Mouse (Mus musculus) fibroblast of lung, adult 2 months (primary cell): Measurements from ENCODE around the gene Nr1h4.

Experiments
- DNase-seq: peaks from one replicate; pipeline ENCODE4 v3.0.0-alpha.2; 2011; ENCODE audit warnings: low read depth

Gene Nr1h4

DNA sequence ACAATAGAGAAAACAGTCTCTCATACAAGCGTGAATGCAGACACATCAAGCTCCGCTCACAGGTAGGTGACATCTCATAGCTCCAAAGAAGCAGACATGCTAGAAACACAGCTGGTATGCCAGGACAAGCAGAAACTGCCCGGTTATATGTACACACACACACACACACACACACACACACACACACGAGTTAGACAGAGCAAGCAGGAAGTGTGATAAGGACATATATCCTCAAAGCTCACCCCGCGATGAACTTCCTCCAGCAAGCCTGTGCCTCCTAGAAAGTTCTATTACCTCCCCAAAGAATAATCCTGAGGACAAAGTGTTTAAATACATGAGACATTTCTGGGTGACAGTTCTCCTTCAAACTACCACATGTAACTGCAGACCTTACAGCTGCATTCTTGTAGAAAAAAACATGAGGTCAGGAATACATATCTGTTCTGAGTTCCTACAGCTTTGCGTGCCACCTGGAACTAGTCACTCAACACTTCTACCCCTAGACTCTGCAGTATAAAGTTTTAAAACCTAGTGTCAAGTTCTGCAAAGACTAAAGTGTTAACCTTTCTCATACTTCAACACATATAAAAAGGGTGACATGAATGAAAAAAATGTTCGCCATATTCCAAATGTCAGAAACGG is 11.5 kb downstream of the Nr1h4 start:
- DNase-seq = no peak

DNA sequence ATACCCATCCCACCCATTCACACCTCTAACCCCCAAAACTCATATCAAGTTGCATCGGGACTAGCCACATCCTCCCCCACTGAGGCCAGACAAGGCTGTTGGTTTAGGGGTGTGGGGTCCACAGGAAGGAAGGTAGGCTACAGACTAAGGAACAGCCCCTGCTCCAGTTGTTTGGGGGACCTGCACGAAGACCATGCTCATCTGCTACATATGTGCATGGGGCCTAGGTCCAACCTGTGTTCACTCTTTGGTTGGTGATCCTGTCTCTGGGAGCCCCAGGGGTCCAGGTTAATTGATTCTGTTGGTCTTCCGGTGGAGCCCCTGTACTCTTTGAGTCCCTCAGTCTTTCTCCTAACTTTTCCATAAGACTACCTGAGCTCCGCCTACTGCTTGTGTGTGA is 13.0 kb downstream of the Nr1h4 start:
- DNase-seq = no peak

DNA sequence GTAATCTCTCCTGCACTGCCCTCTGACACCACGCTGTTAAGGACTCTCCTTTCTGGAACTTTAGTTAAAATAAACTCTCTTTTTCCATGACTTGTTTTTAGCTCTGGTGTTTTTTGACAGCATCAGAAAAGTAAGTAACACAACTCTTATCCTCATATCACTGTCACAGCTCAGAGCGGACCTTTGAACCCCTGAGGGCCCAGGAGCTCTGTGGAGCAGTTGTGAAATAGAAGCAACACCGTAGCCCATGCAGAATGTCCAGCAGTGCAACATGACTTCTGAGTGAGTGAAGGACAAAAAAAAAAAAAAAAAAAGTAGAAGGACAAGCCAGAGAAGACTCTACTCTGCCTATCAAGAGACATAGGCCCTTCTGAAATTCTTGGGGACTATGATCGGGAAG is 14.2 kb downstream of the Nr1h4 start:
- DNase-seq = no peak

DNA sequence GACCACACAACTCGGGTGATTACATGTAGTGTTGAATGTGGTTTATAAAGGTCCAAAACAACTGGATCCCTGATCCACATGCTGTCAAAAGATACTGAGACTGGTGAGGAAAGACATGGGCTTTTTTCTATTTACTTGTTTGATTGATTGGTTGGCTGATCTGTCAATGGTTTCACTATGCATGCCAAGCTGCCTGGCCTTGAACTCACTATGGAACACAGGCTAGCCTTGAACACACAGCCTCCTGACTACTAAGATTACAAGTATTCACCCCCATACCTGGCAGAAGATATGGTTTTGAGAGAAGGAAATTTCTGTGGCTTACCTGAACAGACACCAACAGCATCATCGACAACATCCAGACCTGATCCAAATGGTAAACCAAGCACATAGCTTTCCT is 15.0 kb downstream of the Nr1h4 start:
- no peak for DNase-seq

DNA sequence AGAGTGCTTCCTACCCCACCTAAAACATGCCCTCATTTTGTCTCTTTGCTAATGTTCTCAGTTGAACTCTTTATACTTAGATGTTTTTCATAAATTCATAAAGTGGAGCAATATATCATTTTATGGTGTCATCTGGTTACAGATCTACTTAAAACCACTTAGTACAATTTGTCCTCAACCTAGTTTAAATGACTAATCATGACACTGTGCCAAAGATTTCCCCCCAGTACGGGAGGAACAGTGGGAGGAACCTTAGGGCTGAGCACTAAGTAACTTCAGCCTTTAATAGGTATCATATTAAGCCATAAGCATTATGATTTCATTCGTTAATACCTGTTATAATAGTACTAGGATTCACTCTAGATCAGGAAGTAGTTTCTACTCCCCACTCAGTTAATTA is 17.6 kb downstream of the Nr1h4 start:
- DNase-seq = no peak

DNA sequence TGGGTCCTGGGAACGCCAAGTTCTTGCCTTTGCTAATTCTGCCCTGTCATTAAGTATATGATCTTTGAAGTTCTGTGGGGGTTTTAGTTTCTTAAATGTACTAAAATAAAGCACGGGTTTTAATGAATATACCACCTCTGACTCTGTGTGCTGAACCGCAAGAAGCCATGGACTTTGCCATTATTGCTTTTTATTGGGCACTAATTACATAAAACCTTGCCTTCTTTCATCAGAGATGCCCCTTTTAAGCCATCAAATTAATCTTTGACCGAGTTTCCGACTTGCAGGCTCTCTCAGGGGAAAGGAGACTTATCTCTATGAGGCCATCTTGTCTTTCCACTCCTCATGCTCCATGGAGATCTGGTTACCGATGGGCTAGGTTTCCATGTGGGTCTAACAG is 20.8 kb downstream of the Nr1h4 start:
- DNase-seq = no peak

DNA sequence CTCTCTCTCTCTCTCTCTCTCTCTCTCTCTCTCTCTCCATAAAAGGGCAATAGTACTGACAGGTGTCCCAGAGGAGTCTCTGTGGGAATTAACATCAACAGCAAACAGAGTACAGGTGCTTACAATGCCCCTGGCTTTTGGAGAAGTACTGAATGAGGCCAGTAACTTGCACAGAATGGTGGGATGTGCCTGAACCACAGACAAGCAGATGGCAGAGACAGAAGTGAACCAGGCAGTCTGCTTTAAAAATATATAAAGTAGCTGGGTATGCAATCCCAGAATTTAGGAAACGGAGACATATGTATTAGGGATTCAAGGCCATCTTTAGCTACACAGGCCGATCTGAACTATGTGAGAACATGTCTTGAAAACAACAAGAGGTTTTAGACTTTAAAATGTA is 22.8 kb downstream of the Nr1h4 start:
- DNase-seq = no peak

DNA sequence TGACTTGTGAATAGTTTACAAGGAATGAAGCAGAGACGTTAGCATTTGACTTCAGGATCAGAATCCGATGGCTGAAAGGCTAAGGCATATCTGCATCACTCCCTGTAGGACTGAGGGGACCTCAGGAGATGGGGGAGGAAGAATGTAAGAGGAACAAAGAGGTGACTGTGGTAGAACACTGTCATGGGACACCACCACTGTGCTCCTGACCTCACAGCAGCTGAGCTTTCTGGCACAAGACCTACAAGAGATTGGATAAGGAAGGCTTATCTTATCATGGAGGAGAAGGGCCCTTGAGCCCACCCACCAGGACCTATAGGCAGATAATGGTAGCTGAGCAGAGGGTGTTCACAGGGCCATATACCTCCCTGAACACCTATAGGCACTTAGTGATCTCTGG is 24.8 kb downstream of the Nr1h4 start:
- no peak for DNase-seq

DNA sequence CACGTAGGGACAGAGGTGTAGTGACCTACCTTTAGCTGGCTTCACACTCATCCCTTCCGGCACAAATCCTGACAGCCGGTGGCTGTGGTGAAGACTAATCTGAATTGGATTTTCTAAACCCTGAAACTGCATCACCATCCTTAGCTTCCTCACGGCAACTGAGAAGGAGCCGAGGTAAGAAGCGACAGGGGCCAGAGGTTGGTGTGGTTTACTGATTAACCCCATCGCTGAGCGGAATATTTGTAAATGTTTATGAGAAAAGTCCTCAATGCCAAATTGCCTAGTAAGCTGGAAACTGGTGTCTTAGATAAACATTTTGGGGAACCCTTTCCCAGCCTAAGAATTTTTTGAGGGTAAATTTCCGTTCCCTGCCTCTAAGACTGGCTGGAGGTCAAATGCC is 26.9 kb downstream of the Nr1h4 start:
- no peak for DNase-seq

DNA sequence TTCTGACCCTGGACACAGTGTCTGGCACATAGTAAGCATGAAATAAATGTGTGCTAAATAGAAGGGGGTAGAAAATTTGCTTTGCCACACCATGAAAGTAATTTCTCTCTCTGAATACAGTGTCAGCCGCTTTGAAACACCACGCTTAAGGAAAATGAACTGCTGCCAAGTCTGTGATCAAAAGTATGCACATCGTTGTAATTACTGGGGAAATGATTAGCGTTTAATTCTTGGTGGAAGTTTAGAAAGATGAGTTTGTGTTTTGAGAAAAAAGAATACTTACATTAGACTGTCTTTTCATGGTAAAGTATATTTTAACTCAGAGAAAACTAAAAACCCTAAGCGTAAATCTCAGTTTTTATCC is 27.8 kb downstream of the Nr1h4 start:
- no peak for DNase-seq

DNA sequence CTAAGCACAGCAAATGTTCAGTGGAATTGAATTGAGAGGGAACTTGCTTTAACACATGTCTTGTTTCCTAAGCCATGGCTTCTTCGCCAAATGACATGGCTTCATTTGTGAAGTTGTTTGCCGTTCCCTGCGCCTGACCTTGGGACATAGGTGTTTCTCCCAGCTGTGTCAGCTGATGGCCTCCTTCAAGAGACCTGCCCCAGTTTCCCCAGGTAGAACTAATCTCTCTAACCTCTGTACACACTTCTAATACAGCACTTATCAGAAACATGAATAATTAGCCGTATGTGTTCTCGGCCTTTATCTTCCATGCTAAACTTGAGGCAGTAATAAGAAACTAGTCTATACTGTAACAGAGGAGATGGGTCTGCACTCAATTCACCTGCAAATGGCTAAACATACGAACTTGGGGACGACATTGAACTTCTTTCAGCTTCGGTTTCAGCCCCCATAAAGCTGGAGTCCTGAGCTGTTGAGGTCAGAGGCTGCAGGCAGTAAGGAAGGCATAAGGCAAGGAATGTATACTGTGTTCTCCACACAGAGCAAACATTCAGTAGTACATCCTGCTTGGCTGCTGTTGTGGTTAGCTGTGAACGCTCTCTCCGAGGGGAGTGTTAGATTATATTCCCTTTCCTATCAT is 28.3 kb downstream of the Nr1h4 start:
- no peak for DNase-seq

DNA sequence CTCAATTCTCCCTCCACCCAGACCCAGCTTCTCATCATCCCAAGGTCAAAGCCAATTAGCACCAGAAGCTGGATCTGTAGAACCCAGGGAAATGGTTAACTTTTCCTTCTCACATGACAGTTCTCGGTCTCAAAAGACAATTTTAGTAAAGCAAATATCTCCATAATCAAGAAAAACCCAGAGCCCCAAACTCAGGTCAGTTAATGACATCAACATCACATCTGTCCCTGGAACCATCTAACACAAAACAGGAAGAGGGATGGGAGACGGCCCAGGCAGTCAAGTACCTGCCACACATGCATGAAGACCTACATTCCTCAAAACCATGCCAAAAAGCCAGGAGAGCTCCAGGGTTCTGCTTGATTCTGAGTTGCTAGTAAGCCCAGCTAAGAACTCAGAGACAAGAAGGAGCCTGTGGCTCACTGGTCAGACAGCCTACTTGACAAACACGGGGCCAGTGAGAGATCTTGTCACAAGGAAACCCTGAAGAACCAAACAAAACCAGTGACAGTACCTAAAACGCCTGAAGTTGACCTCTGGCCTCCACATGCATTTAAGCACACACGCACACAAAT is 30.3 kb downstream of the Nr1h4 start:
- no peak for DNase-seq

DNA sequence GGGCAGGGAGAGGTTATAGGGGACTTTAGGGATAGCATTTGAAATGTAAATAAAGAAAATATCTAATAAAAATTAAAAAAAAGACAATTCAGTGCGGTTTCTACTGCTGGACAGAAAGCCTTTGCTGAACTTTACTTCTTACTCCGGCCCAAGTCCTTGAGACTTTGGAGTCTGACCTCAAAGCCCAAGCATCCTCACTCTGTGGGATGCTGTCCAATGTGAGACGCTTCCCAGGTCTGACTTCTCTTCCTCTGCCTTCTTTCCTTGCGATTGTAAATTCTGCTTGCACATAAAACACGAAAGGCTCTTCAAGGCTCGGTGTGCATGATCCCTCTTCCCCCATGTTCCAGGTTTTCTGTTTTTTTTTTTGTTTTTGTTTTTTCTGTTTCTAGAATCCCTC is 31.5 kb downstream of the Nr1h4 start:
- DNase-seq = no peak

DNA sequence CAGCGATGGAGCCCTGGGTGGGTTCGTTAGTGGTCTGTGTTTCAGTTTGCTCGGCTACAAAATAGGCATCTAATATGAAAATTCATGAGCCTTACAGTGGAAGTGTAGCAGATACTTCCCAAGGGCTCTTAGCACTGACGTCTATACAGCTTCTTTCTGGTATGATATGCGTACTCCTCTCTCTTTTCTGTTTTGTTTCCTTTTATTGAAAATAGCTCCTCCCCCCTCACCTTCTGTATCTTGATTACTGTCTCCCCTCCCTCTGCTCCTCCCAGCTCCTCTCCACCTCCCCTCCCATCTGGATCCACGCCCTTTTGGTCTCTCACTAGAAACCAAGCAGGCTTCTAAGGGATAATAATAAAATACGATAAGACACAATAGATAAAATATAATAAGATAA is 37.8 kb downstream of the Nr1h4 start:
- no peak for DNase-seq

DNA sequence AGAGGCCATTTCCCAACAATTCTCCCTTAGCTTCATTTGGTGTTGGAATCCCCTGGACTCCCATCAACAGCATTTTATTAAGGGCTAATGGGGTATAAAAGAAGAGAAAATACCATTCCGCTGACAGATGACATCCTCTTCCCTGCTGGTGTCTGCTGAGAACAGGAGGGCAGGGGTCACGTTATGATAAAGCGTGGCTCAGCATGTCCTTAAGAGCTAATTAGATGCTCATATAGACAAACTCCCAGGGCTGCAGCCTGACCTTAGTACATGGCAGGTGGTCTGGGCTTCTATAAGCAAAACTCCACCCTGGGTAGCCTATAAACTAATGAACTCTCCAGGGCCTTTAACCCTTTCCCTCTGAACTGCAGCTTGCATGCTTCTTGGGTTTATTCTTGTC is 42.1 kb downstream of the Nr1h4 start:
- no peak for DNase-seq

DNA sequence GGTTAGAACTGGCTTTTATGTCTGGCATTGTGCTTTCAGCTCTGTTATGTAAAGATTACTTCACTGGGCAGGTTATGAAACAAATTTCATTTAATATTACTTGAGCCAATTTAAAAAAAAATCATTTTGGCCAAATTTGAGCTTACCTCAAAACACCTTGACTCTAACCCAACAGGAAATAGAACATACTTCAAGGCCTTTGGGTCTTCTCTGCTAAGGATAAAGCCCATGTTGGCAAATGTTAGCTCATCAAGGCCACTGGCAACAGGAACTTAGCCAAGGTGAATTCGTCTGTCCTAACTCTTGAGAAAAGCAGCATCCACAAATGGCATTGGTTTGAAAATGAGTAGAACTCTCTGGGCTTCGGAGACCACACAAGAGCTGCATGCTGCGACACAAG is 43.1 kb downstream of the Nr1h4 start:
- no peak for DNase-seq

DNA sequence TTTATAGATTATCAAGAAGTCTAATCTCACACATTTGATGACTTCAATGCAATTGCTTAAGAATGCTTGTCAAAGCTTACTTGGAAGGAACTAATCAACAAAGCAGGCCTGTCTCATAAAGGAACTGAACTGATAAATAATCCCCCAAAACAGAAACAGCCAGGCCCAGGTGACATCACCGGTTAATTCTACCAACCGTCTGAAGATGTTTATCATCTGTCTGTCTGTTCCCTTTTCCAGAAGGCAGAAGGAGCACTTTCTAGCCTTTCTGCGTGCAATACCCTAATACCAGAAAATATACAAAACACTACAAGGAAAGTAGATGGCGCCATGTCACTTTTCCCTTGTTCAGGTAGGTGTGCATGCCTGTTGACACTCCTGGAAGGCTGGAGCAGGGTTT is 43.9 kb downstream of the Nr1h4 start:
- DNase-seq = no peak

DNA sequence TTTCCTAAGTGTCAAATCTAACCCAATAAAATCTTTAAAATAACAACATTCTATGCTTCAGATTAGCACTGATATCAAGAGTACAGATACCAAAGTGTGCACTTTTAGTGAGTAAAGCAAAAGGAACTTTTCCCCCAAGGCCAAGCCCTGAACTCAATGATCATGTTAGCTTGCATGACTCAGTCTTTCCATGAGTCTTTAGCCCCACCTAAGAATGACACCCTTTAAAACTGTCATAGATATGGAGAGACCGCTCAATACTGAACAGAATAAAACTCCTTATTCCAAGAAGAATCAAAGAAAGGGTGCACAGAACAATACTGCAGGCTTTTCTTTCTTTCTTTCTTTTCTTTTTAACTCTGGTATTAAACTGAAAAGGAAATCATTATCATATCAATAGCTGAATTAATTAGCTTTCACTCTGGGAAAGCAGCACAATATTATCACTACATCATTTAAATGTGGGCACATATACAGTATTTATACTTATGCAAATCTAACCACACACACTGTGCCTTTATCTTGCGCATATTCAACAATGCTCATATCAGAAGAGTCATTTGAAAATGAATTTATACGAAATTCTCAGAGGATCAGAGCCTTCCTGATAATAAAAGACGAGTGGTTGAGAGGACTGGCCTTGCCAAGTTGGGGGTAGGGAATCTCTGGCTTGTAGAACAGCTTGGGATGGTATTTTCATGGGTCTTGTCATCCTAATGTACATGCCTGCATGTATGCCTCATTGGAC is 46.2 kb downstream of the Nr1h4 start:
- no peak for DNase-seq

DNA sequence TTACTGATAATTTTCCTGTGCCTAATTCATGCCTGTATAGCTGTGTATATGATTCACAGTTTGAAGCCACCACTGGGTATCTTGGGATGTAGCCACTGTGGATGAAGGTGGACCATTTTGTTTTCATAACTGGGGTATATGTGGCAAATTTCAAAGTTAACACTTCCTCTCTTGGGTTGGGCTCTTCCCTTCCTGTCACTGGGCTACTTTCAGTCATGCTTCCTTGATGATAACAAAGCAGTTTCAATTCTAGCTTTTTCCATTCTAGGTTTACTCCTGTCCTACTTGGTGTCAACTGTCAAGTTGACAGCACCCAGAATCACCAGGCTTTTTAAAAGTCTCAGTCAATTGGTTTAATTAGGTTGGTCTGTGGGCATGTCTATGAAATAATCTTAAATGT is 48.5 kb downstream of the Nr1h4 start:
- DNase-seq = no peak

DNA sequence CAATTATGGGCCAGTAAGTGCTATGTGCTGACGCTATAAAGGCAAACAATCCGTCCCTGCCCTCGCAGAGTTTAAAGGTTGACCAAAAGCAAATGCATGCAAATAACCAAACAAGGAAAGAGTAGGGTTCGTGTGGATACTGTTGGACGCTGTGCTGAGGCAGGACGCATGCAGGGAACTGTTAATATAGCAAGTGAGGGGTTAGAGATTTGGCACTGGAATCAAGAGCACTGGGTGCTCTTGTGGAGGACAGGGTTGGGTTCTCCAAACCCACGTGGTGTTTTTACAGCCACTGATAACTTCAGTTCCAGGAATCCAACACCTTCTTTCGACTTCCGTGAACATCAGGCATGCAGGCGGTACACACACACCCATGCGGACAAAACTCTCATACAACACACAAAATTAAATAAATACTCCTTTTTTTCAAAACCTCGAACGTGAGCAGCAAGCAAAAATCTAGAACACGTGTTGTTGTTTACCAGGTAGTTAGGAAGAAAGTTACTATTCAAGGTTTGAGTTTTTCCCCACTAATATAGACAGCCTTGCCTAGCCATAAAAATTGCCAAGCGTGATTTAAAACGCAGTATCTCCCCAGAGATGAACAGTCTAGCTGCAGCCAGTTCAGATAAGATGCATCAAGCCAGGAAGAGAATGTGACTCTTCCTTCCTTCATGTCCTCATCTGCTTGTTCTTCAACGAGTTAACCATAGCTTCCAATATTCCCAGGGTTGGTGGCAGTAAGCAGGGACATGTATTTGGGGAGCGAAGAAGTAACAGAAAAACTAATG is 49.4 kb downstream of the Nr1h4 start:
- no peak for DNase-seq

DNA sequence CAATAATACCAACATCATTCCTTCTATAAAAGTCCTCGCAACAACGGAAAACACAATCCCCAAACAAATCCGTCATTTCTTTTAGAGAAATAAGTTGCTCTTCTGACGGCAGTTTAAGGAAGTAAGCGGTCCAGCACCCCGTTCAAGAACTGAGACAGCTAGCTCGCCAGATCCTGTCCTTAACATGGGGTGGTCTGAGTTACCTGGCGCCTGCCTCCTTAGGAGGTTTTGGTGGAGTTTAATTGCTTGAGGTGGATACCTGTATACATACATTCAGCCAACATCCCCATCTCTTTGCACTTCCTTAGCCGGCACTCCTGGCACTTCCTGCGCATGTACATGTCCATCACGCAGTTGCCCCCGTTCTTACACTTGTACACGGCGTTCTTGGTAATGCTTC is 50.3 kb downstream of the Nr1h4 start:
- no peak for DNase-seq

DNA sequence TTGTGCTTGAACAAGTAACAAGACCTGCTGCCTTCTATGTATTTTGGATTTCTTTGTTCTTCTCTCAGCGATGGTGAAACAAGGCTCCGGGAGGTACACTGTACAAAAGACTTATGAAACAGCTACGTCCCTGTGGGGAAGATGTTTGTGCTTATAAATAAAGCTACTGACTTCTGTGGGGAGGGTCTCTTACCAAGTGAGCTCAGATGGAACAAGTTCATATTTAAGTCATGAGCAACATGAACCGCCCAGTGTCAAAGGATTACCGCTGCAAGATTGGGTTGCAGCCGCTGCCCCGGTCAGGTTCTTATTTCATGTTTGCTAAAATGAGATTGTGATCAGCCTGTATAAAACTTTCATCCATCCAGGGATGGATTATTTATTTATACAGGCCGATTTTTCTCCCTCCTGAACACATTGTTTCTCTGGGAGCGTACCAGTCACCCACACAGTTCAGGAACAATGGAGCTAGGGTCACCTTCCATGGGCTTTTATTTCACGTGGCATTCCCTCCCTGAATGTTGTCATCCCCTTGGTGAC is 51.2 kb downstream of the Nr1h4 start:
- DNase-seq = no peak
